Mouse (Mus musculus) adrenal gland, postnatal 36 days (tissue): ENCODE measurements around the gene Bclaf3. TPM values are rescaled to one million over a fixed set of nuclear protein-coding genes. Genes with fewer than 3 reads are reported as not detected.

ENCODE experiments used
- DNase-seq, 2 experiments: peaks; one replicate each; pipeline ENCODE4 v3.0.0; 2021; ENCODE audit warnings: mixed read lengths in 1 of 2
- total RNA-seq, 2 experiments: library from RNA; stranded (reverse); gene quantifications; 2 replicates each; pipeline ENCODE4 v1.2.3; 2021

The Bclaf3 gene
- total RNA-seq, 2 experiments from 2014 or later = 9.3 to 9.9 TPM

GRCm38 (mm10) chrX:159626907-159627587 lies 100.6 kb downstream of the Bclaf3 start, which contains the start of gene Sh3kbp1:
Gene Sh3kbp1 (plus strand): TSS chrX:159627272.
- peak; percentile 78 to 87 for DNase-seq

GRCm38 (mm10) chrX:159627588-159628566 lies 101.4 kb downstream of the Bclaf3 start:
- DNase-seq = peak; percentile 33 to 35

- DNase-seq = no peak
Observed at GRCm38 (mm10) chrX:159628629-159629028, 102.1 kb downstream of the Bclaf3 start.

GRCm38 (mm10) chrX:159629203-159629602 lies 102.7 kb downstream of the Bclaf3 start:
- DNase-seq = no peak

- DNase-seq = no peak
Observed at GRCm38 (mm10) chrX:159638500-159639227, 112.2 kb downstream of the Bclaf3 start.

- DNase-seq = no peak
Observed at GRCm38 (mm10) chrX:159639991-159640390, 113.5 kb downstream of the Bclaf3 start.

Other genes with a start within 250 kb of the Bclaf3 start
- 100 to 1,000 TPM; 102 to 113 TPM for gene Eif1ax, start 154.5 kb upstream of the Bclaf3 start, total RNA-seq
- gene Map7d2, start 112.1 kb upstream of the Bclaf3 start, total RNA-seq = 1 to 10 TPM; 1.5 to 3.9 TPM
- 10 to 100 TPM; 23.1 to 27.2 TPM for gene Sh3kbp1, start 100.6 kb downstream of the Bclaf3 start, total RNA-seq